Mouse (Mus musculus) E14TG2a.4 (cell line): ENCODE data around the gene Galm.

Experiments used
- CTCF ChIP-seq: conservative IDR thresholded peaks from 2 replicates; pipeline ENCODE4 v1.5.1; 2014; ENCODE audit warnings: low read length
- POU5F1 ChIP-seq: IDR thresholded peaks from 2 replicates; pipeline ENCODE4 v1.6.1; 2014; ENCODE audit warnings: low read length, borderline replicate concordance

DNA sequence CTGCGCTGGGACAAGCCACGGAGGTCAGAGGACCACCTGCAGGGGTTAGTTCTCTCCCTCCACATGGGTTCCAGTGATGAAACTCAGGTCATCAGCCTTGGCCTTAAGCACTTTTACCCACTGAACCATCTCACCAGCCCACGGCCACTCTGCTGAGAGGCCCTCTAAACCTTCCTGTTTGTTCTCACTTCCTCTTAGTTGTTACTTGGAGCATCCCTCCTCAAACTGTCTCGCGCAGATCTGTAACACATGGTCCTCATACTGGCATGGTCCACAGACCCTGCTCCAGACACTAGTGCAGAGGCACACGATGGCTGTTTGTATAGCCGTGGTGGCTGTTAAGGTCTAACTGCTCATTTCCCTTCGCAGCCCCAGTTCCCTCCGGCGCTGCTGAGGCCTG lies 56.3 kb downstream of the Galm start:
- TF ChIP-seq CTCF (no peak), POU5F1 (no peak)
